Mouse (Mus musculus): ENCODE measurements around the gene Ptprh. TPM values are rescaled to one million over a fixed set of nuclear protein-coding genes. Genes with fewer than 3 reads are reported as not detected.
A peak's percentile ranks its signal among the peaks of the same experiment; 100 is the strongest.

Gene Ptprh
- total RNA-seq (2021) = not detected
- long read RNA-seq, experiment 1 = 0 reads
- long read RNA-seq, experiment 2 = 0 reads

GRCm38 (mm10) chr7:4603873-4604272 lies at the start of gene Ptprh:
Ptprh (minus strand) TSS chr7:4604041.
- DNase-seq = no peak

GRCm38 (mm10) chr7:4653351-4653750 lies 49.5 kb upstream of the Ptprh start:
- DNase-seq = no peak

GRCm38 (mm10) chr7:4652726-4653125 lies 48.9 kb upstream of the Ptprh start:
- no peak for DNase-seq

- no peak for DNase-seq
Observed at GRCm38 (mm10) chr7:4651581-4651980, 47.7 kb upstream of the Ptprh start.

- DNase-seq = no peak
Observed at GRCm38 (mm10) chr7:4647992-4648391, 44.2 kb upstream of the Ptprh start.

GRCm38 (mm10) chr7:4647291-4647690 lies 43.5 kb upstream of the Ptprh start:
- DNase-seq = peak; percentile 54 to 68

GRCm38 (mm10) chr7:4646806-4647205 lies 43.0 kb upstream of the Ptprh start:
- DNase-seq = no peak

- no peak for DNase-seq
Observed at GRCm38 (mm10) chr7:4643225-4643624, 39.4 kb upstream of the Ptprh start.

GRCm38 (mm10) chr7:4641956-4642355 lies 38.1 kb upstream of the Ptprh start:
- DNase-seq = no peak

- no peak for DNase-seq
Observed at GRCm38 (mm10) chr7:4641155-4641554, 37.3 kb upstream of the Ptprh start.

- DNase-seq = no peak
Observed at GRCm38 (mm10) chr7:4636179-4636578, 32.3 kb upstream of the Ptprh start.

GRCm38 (mm10) chr7:4631031-4631430 lies 27.2 kb upstream of the Ptprh start, which contains the start of gene Tmem86b:
Tmem86b (minus strand) TSS chr7:4631422.
- no peak for DNase-seq

GRCm38 (mm10) chr7:4630198-4630597 lies 26.4 kb upstream of the Ptprh start:
- DNase-seq = no peak

- DNase-seq = no peak
Observed at GRCm38 (mm10) chr7:4629586-4629985, 25.7 kb upstream of the Ptprh start.

- no peak for DNase-seq
Observed at GRCm38 (mm10) chr7:4625928-4626327, 22.1 kb upstream of the Ptprh start.

- DNase-seq = no peak
Observed at GRCm38 (mm10) chr7:4624343-4624742, 20.5 kb upstream of the Ptprh start.

GRCm38 (mm10) chr7:4623544-4624189 lies 19.8 kb upstream of the Ptprh start:
- DNase-seq = peak; percentile 38 to 68

GRCm38 (mm10) chr7:4619979-4620378 lies 16.1 kb upstream of the Ptprh start:
- DNase-seq = no peak

- DNase-seq = no peak
Observed at GRCm38 (mm10) chr7:4613740-4614403, 10.0 kb upstream of the Ptprh start.

- no peak for DNase-seq
Observed at GRCm38 (mm10) chr7:4612956-4613355, 9.1 kb upstream of the Ptprh start.

- no peak for DNase-seq
Observed at GRCm38 (mm10) chr7:4612386-4612785, 8.5 kb upstream of the Ptprh start.

- no peak for DNase-seq
Observed at GRCm38 (mm10) chr7:4611921-4612341, 8.1 kb upstream of the Ptprh start.

GRCm38 (mm10) chr7:4611511-4611910 lies 7.7 kb upstream of the Ptprh start:
- DNase-seq = no peak

GRCm38 (mm10) chr7:4608002-4608401 lies 4.2 kb upstream of the Ptprh start:
- DNase-seq = no peak

All from heart, adult 18-20 months (tissue).